Mouse (Mus musculus): ENCODE measurements at regions not wholly inside any gene's neighbourhood (a gene's known extent, or its start where the extent isn't known, plus 50 kb on each side); places are given as distances from the start of the nearest gene placed in this dataset.

GRCm38 (mm10) chr14:80244640-80245302 is 260.9 kb downstream of the Olfm4 start:
- no peak for TF ChIP-seq TAL1 (conservative IDR thresholded peaks at IDR 0.05; ENCODE audit: low read depth, low read length)
- no peak for TF ChIP-seq CTCF (IDR thresholded peaks at IDR 0.05; ENCODE audit: low read depth, low read length)
- no peak for TF ChIP-seq POLR2AphosphoS5 (IDR thresholded peaks at IDR 0.05; ENCODE audit: insufficient replicate concordance, low read depth, low read length)
- no peak for TF ChIP-seq GATA1 (IDR thresholded peaks at IDR 0.05; ENCODE audit: borderline replicate concordance, low read length)
